ENCODE assay signal across 32 mouse cellular contexts in the genomic region with DNA sequence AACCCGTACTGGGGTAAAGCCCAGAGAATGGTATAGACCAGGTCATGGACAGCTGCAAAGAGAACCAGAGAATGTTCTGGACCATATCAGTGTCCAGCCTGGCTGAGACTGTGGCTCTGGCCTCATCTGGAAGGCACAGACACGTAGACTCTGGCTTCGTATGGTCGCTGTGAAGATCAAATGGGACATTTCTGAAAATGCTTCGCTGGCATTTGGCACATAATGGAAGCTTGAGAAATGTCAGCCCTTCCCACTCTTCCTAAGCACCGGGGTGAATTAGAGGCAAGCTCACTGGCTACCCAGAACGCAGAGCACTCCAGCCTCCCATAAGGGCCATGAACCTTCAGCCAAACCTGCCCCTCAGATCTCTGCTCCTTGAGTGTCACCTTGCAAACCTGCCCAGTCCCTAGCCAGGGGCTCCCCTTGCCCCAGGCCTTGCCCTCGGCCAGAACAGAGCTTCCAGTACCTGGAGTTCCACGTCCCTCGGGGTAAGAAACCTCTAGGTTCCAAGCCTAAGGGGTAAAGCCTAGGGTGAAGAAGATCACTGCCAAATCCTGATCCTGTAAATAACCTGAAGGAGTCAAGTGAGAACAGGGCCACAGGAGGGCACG. TPM values are rescaled to one million over a fixed set of nuclear protein-coding genes. Genes with fewer than 3 reads are reported as not detected.
A peak's percentile ranks its signal among the peaks of the same experiment; 100 is the strongest.
DNase-seq lines count a peak whose midpoint lies in the region; ATAC-seq and TF ChIP-seq lines count a peak whose summit lies in the region.
"Had no signal": no experiment of that assay in that cellular context is flagged by ENCODE, and none has a peak within 500 bp of the region (broad histone marks: within the 10 kb centered on the region; RNA-seq: fewer than 3 reads in every experiment).

No protein-coding gene starts in this region.

- peak; percentile 52 for DNase-seq in gastrocnemius, adult 2 months
- no peak for DNase-seq in gastrocnemius, adult 8-10 months (ENCODE audit: low spot score in 2 of 2)
- DNase-seq in liver, postnatal 0 days: no peak
- DNase-seq in right cerebral cortex, postnatal 4 days: no peak
- DNase-seq in lung, adult 2 months: no peak
- DNase-seq: adrenal gland, adult 8-10 months; adrenal gland, postnatal 36 days; cerebellum, adult 11 months; cerebellum, adult 2 months; cerebellum, adult 9-11 months; cerebellum, postnatal 25 days; forebrain, postnatal 0 days; gastrocnemius, postnatal 36 days; heart, adult 18-20 months; heart, postnatal 14 days; heart, postnatal 4 days had no signal

- intact Hi-C loops in gastrocnemius, adult 2 months (cut with DNase I): no loop called here

- no peak overlapping the region; the same call in 1 of the 2 replicates for H3K9ac ChIP-seq in liver, embryonic 12.5 days
- H3K9ac ChIP-seq in liver, postnatal 0 days (replicated peaks): no peak overlapping the region
- H3K9ac ChIP-seq in liver, embryonic 15.5 days: no peak overlapping the region
- H3K9ac ChIP-seq: embryonic facial prominence, embryonic 12.5 days; embryonic facial prominence, embryonic 15.5 days; forebrain, postnatal 0 days; hindbrain, embryonic 14.5 days had no signal

- no peak for TF ChIP-seq CTCF in gastrocnemius, adult 2 months (IDR thresholded peaks at IDR 0.05)
- TF ChIP-seq CTCF in liver, postnatal 0 days (IDR thresholded peaks at IDR 0.05; ENCODE audit: low read depth): no peak
- no peak for TF ChIP-seq CTCF in lung, adult 2 months (IDR thresholded peaks at IDR 0.05; ENCODE audit: insufficient read depth, low read length)

- no peak for ATAC-seq in liver, embryonic 12.5 days
- ATAC-seq in liver, postnatal 0 days: no peak
- no peak for ATAC-seq in liver, embryonic 15.5 days (ENCODE audit: insufficient read depth)
- ATAC-seq: CD4-positive, CD25-positive, alpha-beta regulatory T cell, adult 4 months; forebrain, embryonic 14.5 days; forebrain, postnatal 0 days; hindbrain, postnatal 0 days; inflammation-experienced regulatory T-cells, adult 6 months had no signal

- peaks cover 22% of the 10 kb centered on the region for H3K36me3 ChIP-seq in liver, embryonic 12.5 days
- peaks cover 16% of the 10 kb centered on the region for H3K36me3 ChIP-seq in liver, postnatal 0 days (replicated peaks; ENCODE audit: insufficient read depth, low read length)
- H3K36me3 ChIP-seq in liver, embryonic 15.5 days (replicated peaks): peaks cover 22% of the 10 kb centered on the region; the same call in 1 of the 2 replicates

- H3K4me1 ChIP-seq in liver, embryonic 12.5 days: peaks cover 66% of the 10 kb centered on the region
- H3K4me1 ChIP-seq in liver, postnatal 0 days (ENCODE audit: insufficient read depth): peaks cover 36% of the 10 kb centered on the region
- H3K4me1 ChIP-seq in brown adipose tissue, adult 24 weeks (ENCODE audit: control insufficient read depth, insufficient read depth, insufficient read length, low read length): peaks cover 8% of the 10 kb centered on the region; the same call in 1 of the 2 replicates
- H3K4me1 ChIP-seq in liver, embryonic 15.5 days (replicated peaks): peaks cover 57% of the 10 kb centered on the region
- peaks cover 5% of the 10 kb centered on the region; the same call in 1 of the 2 replicates for H3K4me1 ChIP-seq in lung, adult 2 months (ENCODE audit: control insufficient read depth, insufficient read depth, low read length)
- H3K4me1 ChIP-seq: embryonic facial prominence, embryonic 12.5 days had no signal

- H3K4me3 ChIP-seq in gastrocnemius, adult 2 months: no peak overlapping the region
- no peak overlapping the region for H3K4me3 ChIP-seq in liver, embryonic 12.5 days
- H3K4me3 ChIP-seq in liver, postnatal 0 days (ENCODE audit: low read depth, low read length): no peak overlapping the region
- H3K4me3 ChIP-seq in brown adipose tissue, adult 24 weeks (ENCODE audit: insufficient read depth, low read depth, low read length): no peak overlapping the region
- no peak overlapping the region for H3K4me3 ChIP-seq in liver, embryonic 15.5 days (replicated peaks)
- H3K4me3 ChIP-seq in lung, adult 2 months (replicated peaks; ENCODE audit: extremely low read depth, low read depth, low read length): no peak overlapping the region
- H3K4me3 ChIP-seq: embryonic facial prominence, embryonic 12.5 days; embryonic facial prominence, embryonic 15.5 days; heart, embryonic 13.5 days had no signal

- no peak overlapping the region for H3K4me2 ChIP-seq in liver, embryonic 12.5 days
- no peak overlapping the region for H3K4me2 ChIP-seq in liver, postnatal 0 days (ENCODE audit: low read depth, low read length)
- no peak overlapping the region for H3K4me2 ChIP-seq in liver, embryonic 15.5 days
- H3K4me2 ChIP-seq: embryonic facial prominence, embryonic 12.5 days; embryonic facial prominence, embryonic 15.5 days; heart, embryonic 13.5 days; hindbrain, embryonic 14.5 days had no signal

- no peak for TF ChIP-seq EP300 in liver, postnatal 0 days (IDR thresholded peaks at IDR 0.05; ENCODE audit: low read depth)

- H3K27ac ChIP-seq in gastrocnemius, adult 2 months: peak overlapping the region; percentile 97
- H3K27ac ChIP-seq in liver, embryonic 12.5 days: peak overlapping the region; percentile 46
- no peak overlapping the region for H3K27ac ChIP-seq in liver, postnatal 0 days (ENCODE audit: low read depth)
- peak overlapping the region; percentile 98 for H3K27ac ChIP-seq in brown adipose tissue, adult 24 weeks (replicated peaks; ENCODE audit: low read depth, low read length)
- H3K27ac ChIP-seq in liver, embryonic 15.5 days (replicated peaks): peak overlapping the region; percentile 100
- H3K27ac ChIP-seq: embryonic facial prominence, embryonic 12.5 days; embryonic facial prominence, embryonic 15.5 days; heart, embryonic 13.5 days; hindbrain, embryonic 14.5 days; hindbrain, postnatal 0 days had no signal

- WGBS in liver, embryonic 12.5 days (ENCODE audit: insufficient replicate concordance): 87% methylated on average over 11 of the region's 11 CpGs
- 88% methylated on average over 11 of the region's 11 CpGs for WGBS in liver, postnatal 0 days (ENCODE audit: insufficient replicate concordance)
- 87% methylated on average over 11 of the region's 11 CpGs for WGBS in liver, embryonic 15.5 days (ENCODE audit: insufficient replicate concordance)
- WGBS in lung, adult 2 months: 89% methylated on average over 11 of the region's 11 CpGs

- H3K9me3 ChIP-seq in liver, embryonic 12.5 days (replicated peaks): no peaks in the 10 kb centered on the region
- H3K9me3 ChIP-seq in liver, postnatal 0 days (ENCODE audit: low read length): no peaks in the 10 kb centered on the region
- no peaks in the 10 kb centered on the region for H3K9me3 ChIP-seq in liver, embryonic 15.5 days (replicated peaks)
- H3K9me3 ChIP-seq: embryonic facial prominence, embryonic 12.5 days; embryonic facial prominence, embryonic 15.5 days; heart, embryonic 13.5 days had no signal

- no peaks in the 10 kb centered on the region for H3K27me3 ChIP-seq in liver, embryonic 12.5 days (replicated peaks)
- no peaks in the 10 kb centered on the region for H3K27me3 ChIP-seq in liver, postnatal 0 days (ENCODE audit: insufficient read depth, low read length)
- H3K27me3 ChIP-seq in liver, embryonic 15.5 days: no peaks in the 10 kb centered on the region
- H3K27me3 ChIP-seq: embryonic facial prominence, embryonic 12.5 days; embryonic facial prominence, embryonic 15.5 days; heart, embryonic 13.5 days had no signal

- TF ChIP-seq POLR2A in lung, adult 2 months (IDR thresholded peaks at IDR 0.05; ENCODE audit: borderline replicate concordance, extremely low read depth, low read depth, low read length): no peak

RNA-seq across cellular contexts. Expression of gene Ucp3, which starts 1.9 kb away (rescaled TPM):
- total RNA-seq in gastrocnemius, adult 2 months (2021): 100 to 1,000 TPM; 141 to 174 TPM
- total RNA-seq in gastrocnemius, adult 8-10 months (2022): 100 to 1,000 TPM in 2 of 4 experiments, 10 to 100 TPM in 2; 88.7 to 109 (median 102) TPM
- polyA plus RNA-seq in liver, embryonic 12.5 days (2016; fragmentation: Nextera tagmentation; extraction: Ambion mirVana): 0.10 TPM in 1 of 2 replicates, not detected in the other
- polyA plus RNA-seq in liver, postnatal 0 days (2015; fragmentation: Nextera tagmentation; extraction: Ambion mirVana): 0.08 and 0.21 TPM in 2 replicates
- polyA plus RNA-seq in brown adipose tissue, adult 24 weeks (2012; ENCODE audit: insufficient read depth, insufficient read length, missing spikeins): 61.6 and 107 TPM in 2 replicates
- polyA plus RNA-seq in liver, embryonic 15.5 days (2015; fragmentation: Nextera tagmentation; extraction: Ambion mirVana): 0.06 TPM in 1 of 2 replicates, not detected in the other
- polyA plus RNA-seq in lung, adult 2 months (2012; rRNA removed): 5.0 and 7.8 TPM in 2 replicates
- total RNA-seq: common myeloid progenitor, adult 5-6 weeks; MEL had no signal
- polyA plus RNA-seq: C2C12; CD4-positive, CD25-positive, alpha-beta regulatory T cell, adult 4 months; embryonic facial prominence, embryonic 12.5 days; forebrain, embryonic 11.5 days; forebrain, embryonic 14.5 days; forebrain, postnatal 0 days; hindbrain, embryonic 11.5 days; hindbrain, embryonic 14.5 days had no signal

RNA-seq across cellular contexts. Expression of gene Ucp2, which starts 22.2 kb away (rescaled TPM):
- total RNA-seq in gastrocnemius, adult 2 months (2021): 10 to 100 TPM; 17.4 to 27.2 TPM
- total RNA-seq in gastrocnemius, adult 8-10 months (2022): 10 to 100 TPM in 2 of 4 experiments, 1 to 10 TPM in 2; 6.3 to 15.0 (median 12.0) TPM
- polyA plus RNA-seq in liver, embryonic 12.5 days (2016; fragmentation: Nextera tagmentation; extraction: Ambion mirVana): 814 and 842 TPM in 2 replicates
- 530 and 545 TPM in 2 replicates for polyA plus RNA-seq in liver, postnatal 0 days (2015; fragmentation: Nextera tagmentation; extraction: Ambion mirVana)
- 54.8 and 55.8 TPM in 2 replicates for polyA plus RNA-seq in brown adipose tissue, adult 24 weeks (2012; ENCODE audit: insufficient read depth, insufficient read length, missing spikeins)
- polyA plus RNA-seq in liver, embryonic 15.5 days (2015; fragmentation: Nextera tagmentation; extraction: Ambion mirVana): 734 and 787 TPM in 2 replicates
- polyA plus RNA-seq in lung, adult 2 months (2012; rRNA removed): 467 and 695 TPM in 2 replicates

RNA-seq across cellular contexts. Expression of gene Dnajb13, which starts 43.9 kb away (rescaled TPM):
- total RNA-seq in gastrocnemius, adult 2 months (2021): not detected
- total RNA-seq in gastrocnemius, adult 8-10 months (2022): under 1 TPM in 1 of 4 experiments, not detected in 3; 0.13 TPM
- polyA plus RNA-seq in liver, embryonic 12.5 days (2016; fragmentation: Nextera tagmentation; extraction: Ambion mirVana): 2.5 TPM in 2 replicates
- polyA plus RNA-seq in liver, postnatal 0 days (2015; fragmentation: Nextera tagmentation; extraction: Ambion mirVana): 1.0 and 1.8 TPM in 2 replicates
- polyA plus RNA-seq in brown adipose tissue, adult 24 weeks (2012; ENCODE audit: insufficient read depth, insufficient read length, missing spikeins): 2.6 and 2.7 TPM in 2 replicates
- polyA plus RNA-seq in liver, embryonic 15.5 days (2015; fragmentation: Nextera tagmentation; extraction: Ambion mirVana): 2.9 and 3.8 TPM in 2 replicates
- polyA plus RNA-seq in lung, adult 2 months (2012; rRNA removed): 8.3 and 15.2 TPM in 2 replicates
- total RNA-seq: gastrocnemius, postnatal 36 days; heart, postnatal 14 days; heart, postnatal 4 days had no signal
